Mouse (Mus musculus) lung, adult 10 weeks (tissue): ENCODE measurements around the gene Usp3. TPM values are rescaled to one million over a fixed set of nuclear protein-coding genes. Genes with fewer than 3 reads are reported as not detected.

Source experiments
- polyA plus RNA-seq: library from polyadenylated mRNA; stranded (reverse); fragments of 350-450 nt; fragmentation: Illumina TruSeq; extraction: RNeasy Lipid Tissue Mini Kit (QIAGEN cat#74804); gene quantifications from one replicate; pipeline ENCODE4 v1.2.3, GENCODE M21; 2014; ENCODE audit warnings: low read depth, low replicate concordance; ENCODE audit not compliant: insufficient read depth

The Usp3 gene
- polyA plus RNA-seq = 13.6 TPM

DNA sequence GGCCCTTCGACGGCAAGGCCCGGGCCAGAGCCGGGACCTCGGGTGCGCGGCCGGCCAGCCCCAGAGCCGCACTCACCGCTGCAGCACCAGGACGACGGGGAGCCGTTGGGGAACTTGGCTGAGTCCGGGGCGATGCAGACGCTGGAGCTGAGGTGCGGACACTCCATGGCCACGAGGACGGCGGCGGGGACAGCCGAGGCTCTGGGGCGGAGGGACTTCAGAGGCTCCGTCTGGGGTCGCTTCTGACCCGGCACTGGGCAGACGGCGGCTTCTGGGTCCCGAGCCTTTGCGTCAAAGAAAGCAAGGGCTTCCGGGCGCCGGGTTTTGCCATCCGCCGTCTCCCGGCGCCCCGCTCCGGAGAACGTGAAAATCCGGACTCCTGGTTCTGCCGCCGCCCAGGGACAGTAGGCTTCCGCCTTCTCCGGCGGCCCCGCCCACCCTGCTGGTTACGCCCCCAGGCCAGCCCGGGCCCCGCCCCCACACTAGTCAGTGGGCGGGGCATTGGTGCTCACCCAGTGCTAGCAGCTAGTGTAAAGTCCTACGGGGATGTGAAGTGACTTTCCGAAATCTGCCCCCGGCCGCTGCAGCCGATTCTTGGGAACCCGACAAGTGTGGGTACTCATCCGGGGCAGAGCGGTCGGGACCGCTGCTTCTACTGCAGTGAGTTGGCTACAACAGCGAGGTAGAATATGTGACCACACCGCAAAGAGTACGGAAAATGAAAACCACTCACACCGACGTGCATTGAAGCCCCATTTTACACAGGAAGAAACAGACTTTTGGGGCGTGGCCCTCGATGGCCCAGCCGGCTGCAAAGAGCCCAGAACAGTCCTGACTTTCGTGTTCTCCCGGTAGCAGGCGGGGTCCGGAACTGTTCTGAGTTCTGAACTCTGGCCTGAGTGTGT is at the start of gene Usp3:
TSS of gene Usp3 (minus strand) at position 435 of the 905 bp plus-strand sequence.

DNA sequence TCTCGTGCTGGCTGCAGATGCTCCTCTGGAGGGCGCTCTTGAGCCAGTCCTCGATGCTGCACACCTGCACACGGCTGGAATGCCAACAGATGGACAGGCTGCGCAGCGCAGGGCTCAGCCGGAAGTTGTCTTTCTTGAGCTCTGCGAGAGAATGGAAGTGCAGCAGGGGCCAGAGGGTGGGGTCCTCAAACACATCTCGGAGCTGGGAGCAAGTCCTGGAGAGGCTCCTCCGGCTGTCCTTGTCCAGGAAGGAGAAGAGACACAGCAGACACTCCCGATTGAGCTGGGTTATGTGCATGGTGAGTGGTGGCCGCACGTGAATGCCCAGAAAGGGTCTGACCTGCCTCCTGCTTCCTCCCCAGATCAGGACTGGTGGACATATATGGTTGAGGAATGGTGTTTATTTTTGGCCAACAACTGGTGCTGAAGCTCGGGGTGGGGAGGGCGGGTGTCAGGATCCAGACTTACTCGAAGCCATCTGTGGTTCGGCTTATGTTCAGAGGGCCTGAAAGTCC is 78.6 kb downstream of the Usp3 start, which contains the start of gene Fbxl22:
TSS of gene Fbxl22 (minus strand) at position 338 of the 515 bp plus-strand sequence.

Other genes starting within 250 kb of the Usp3 start
- 5.4 TPM for gene Herc1, start 242.7 kb downstream of the Usp3 start, polyA plus RNA-seq
- 1.1 TPM for gene Fbxl22, start 78.5 kb downstream of the Usp3 start, polyA plus RNA-seq
- gene Car12, start 120.5 kb upstream of the Usp3 start, polyA plus RNA-seq = 0.15 TPM
- 4.8 TPM for gene Aph1b, start 202.3 kb upstream of the Usp3 start, polyA plus RNA-seq
- not detected for gene Gm10647, start 203.9 kb upstream of the Usp3 start, polyA plus RNA-seq
- gene Aph1c, start 241.6 kb upstream of the Usp3 start, polyA plus RNA-seq = 7.3 TPM